Mouse (Mus musculus) CH12.LX (cell line): ENCODE measurements around the gene Rtn4rl2. TPM values are rescaled to one million over a fixed set of nuclear protein-coding genes. Genes with fewer than 3 reads are reported as not detected.

ENCODE experiments used
- DNase-seq: peaks from one replicate; pipeline ENCODE4 v3.0.0-alpha.2; 2013; ENCODE audit errors: extremely low read depth
- H3K27ac ChIP-seq: 2 replicates; pipeline ENCODE4 v1.5.1; 2012; ENCODE audit warnings: low read depth, mild to moderate bottlenecking, control low read depth, moderate library complexity; ENCODE audit not compliant: insufficient read depth
- H3K27me3 ChIP-seq: replicated peaks from 2 replicates; pipeline ENCODE3; 2012; ENCODE audit warnings: inconsistent platforms
- H3K36me3 ChIP-seq, 2 experiments: replicated peaks in 1 of 2; 2 replicates each; pipeline versions ENCODE3 to v1.6.1; 2012; ENCODE audit warnings: inconsistent platforms in 1 of 2, low read length in 1 of 2, mild to moderate bottlenecking in 1 of 2, mixed read lengths in 1 of 2, moderate library complexity in 1 of 2; ENCODE audit not compliant: control insufficient read depth in 1 of 2, insufficient read depth in 1 of 2
- H3K4me1 ChIP-seq, 2 experiments: 2 replicates each; pipeline ENCODE4 v1.6.1; 2012; ENCODE audit warnings: inconsistent platforms in 1 of 2, moderate library complexity in 1 of 2; ENCODE audit not compliant: insufficient read depth in 2 of 2, control insufficient read depth in 1 of 2
- H3K4me2 ChIP-seq: 2 replicates; pipeline ENCODE4 v1.6.1; 2012; ENCODE audit warnings: low read depth, mild to moderate bottlenecking, control low read depth; ENCODE audit not compliant: poor library complexity, insufficient read depth, severe bottlenecking
- H3K4me3 ChIP-seq, 3 experiments: fragments of 150-350 bp in 1 of 3; sonication (generic) in 1 of 3; replicated peaks in 1 of 3; 2 replicates each; pipeline versions ENCODE3 to v1.5.1; 2011 to 2012; ENCODE audit warnings: low read depth in 2 of 3, low read length in 2 of 3, mild to moderate bottlenecking in 2 of 3, moderate library complexity in 2 of 3, control low read depth in 1 of 3, improper control_type of control experiment in 1 of 3, inconsistent platforms in 1 of 3, mixed read lengths in 1 of 3; ENCODE audit not compliant: poor library complexity in 1 of 3
- H3K79me2 ChIP-seq: replicated peaks from 2 replicates; pipeline ENCODE4 v1.6.1; 2012; ENCODE audit warnings: mild to moderate bottlenecking, moderate library complexity; ENCODE audit not compliant: control insufficient read depth, poor library complexity, insufficient read depth, severe bottlenecking; ENCODE audit errors: extremely low read depth
- H3K9ac ChIP-seq: 2 replicates; pipeline ENCODE4 v1.6.1; 2012; ENCODE audit warnings: low read depth, mild to moderate bottlenecking, control low read depth, moderate library complexity; ENCODE audit not compliant: insufficient read depth
- H3K9me3 ChIP-seq: replicated peaks from 2 replicates; pipeline ENCODE3; 2012; ENCODE audit warnings: low read length, inconsistent platforms, mixed read lengths
- BHLHE40 ChIP-seq: IDR thresholded peaks from 2 replicates; pipeline ENCODE4 v1.6.1; 2011; ENCODE audit warnings: mild to moderate bottlenecking, low read depth, low read length, improper control_type of control experiment
- CTCF ChIP-seq, 2 experiments: IDR thresholded peaks in 1 of 2; conservative IDR thresholded peaks in 1 of 2; 2 replicates each; pipeline ENCODE4 v1.5.1; 2011 to 2012; ENCODE audit warnings: low read depth in 2 of 2, low read length in 2 of 2, improper control_type of control experiment in 1 of 2, inconsistent platforms in 1 of 2, mild to moderate bottlenecking in 1 of 2, moderate library complexity in 1 of 2
- ELF1 ChIP-seq: IDR thresholded peaks from 2 replicates; pipeline ENCODE4 v1.6.1; 2014; ENCODE audit warnings: low read depth, mild to moderate bottlenecking, inconsistent platforms, low read length, improper control_type of control experiment
- EP300 ChIP-seq: IDR thresholded peaks from 2 replicates; pipeline ENCODE4 v1.6.1; 2011; ENCODE audit warnings: low read length, improper control_type of control experiment
- ETS1 ChIP-seq: conservative IDR thresholded peaks from 2 replicates; pipeline ENCODE4 v1.6.1; 2012; ENCODE audit warnings: low read depth, mild to moderate bottlenecking, inconsistent platforms, low read length, improper control_type of control experiment, moderate library complexity
- IRF4 ChIP-seq: IDR thresholded peaks from 2 replicates; pipeline ENCODE4 v1.6.1; 2014; ENCODE audit warnings: low read depth, mild to moderate bottlenecking, inconsistent platforms, low read length, improper control_type of control experiment
- JUND ChIP-seq: conservative IDR thresholded peaks from 2 replicates; pipeline ENCODE4 v1.6.1; 2011; ENCODE audit warnings: low read depth, low read length, improper control_type of control experiment
- MXI1 ChIP-seq: IDR thresholded peaks from 2 replicates; pipeline ENCODE4 v1.6.1; 2011; ENCODE audit warnings: mild to moderate bottlenecking, low read depth, low read length, improper control_type of control experiment
- MYC ChIP-seq: IDR thresholded peaks from 2 replicates; pipeline ENCODE4 v1.6.1; 2011; ENCODE audit warnings: low read depth, mild to moderate bottlenecking, improper control_type of control experiment, low read length
- NRF1 ChIP-seq: IDR thresholded peaks from 2 replicates; pipeline ENCODE4 v1.6.1; 2014; ENCODE audit warnings: low read depth, mild to moderate bottlenecking, inconsistent platforms, low read length, improper control_type of control experiment, moderate library complexity
- POLR2AphosphoS2 ChIP-seq: IDR thresholded peaks from 2 replicates; pipeline ENCODE4 v1.6.1; 2011; ENCODE audit warnings: low read depth, low read length, improper control_type of control experiment
- RAD21 ChIP-seq: IDR thresholded peaks from 2 replicates; pipeline ENCODE4 v1.6.1; 2011; ENCODE audit warnings: low read depth, mild to moderate bottlenecking, low read length, improper control_type of control experiment, moderate library complexity
- SIN3A ChIP-seq: IDR thresholded peaks from 2 replicates; pipeline ENCODE4 v1.6.1; 2012; ENCODE audit warnings: low read length, improper control_type of control experiment, inconsistent platforms
- TBP ChIP-seq: conservative IDR thresholded peaks from 2 replicates; pipeline ENCODE4 v1.6.1; 2011; ENCODE audit warnings: low read depth, low read length, improper control_type of control experiment
- TCF12 ChIP-seq: IDR thresholded peaks from 2 replicates; pipeline ENCODE4 v1.6.1; 2014; ENCODE audit warnings: low read depth, mild to moderate bottlenecking, inconsistent platforms, low read length, improper control_type of control experiment
- USF2 ChIP-seq: conservative IDR thresholded peaks from 2 replicates; pipeline ENCODE4 v1.6.1; 2011; ENCODE audit warnings: low read depth, low read length, improper control_type of control experiment
- ZNF384 ChIP-seq: IDR thresholded peaks from 2 replicates; pipeline ENCODE4 v1.6.1; 2012; ENCODE audit warnings: low read depth, low read length, improper control_type of control experiment, inconsistent platforms
- dilution Hi-C: fragments of 300-500 bp; cut with MboI; formaldehyde crosslinking; loops from 2 replicates; pipeline ENCODE4 v1.14.3; 2020; ENCODE audit warnings: low sequenced_read_pairs; ENCODE audit not compliant: extremely low pct_unique_long_range_greater_than_20kb, extremely low pct_ligation_motif_present
- in situ Hi-C: fragments of 300-500 bp; cut with MboI; formaldehyde crosslinking; loops from 3 replicates; pipeline ENCODE4 v1.14.3; 2019; ENCODE audit warnings: low sequenced_read_pairs, low pct_ligation_motif_present, low pct_unique_long_range_greater_than_20kb, mixed read lengths
- polyA plus RNA-seq: library from polyadenylated mRNA; unstranded; fragments of >175 nt; gene quantifications from 2 replicates; pipeline ENCODE4 v1.2.1, GENCODE M21; 2012; ENCODE audit warnings: low read depth; ENCODE audit not compliant: insufficient read length
- total RNA-seq, 2 experiments: library from RNA; depleted of rRNA; stranded (reverse); fragments of 300-350 nt in 1 of 2; fragments of >200 nt in 1 of 2; gene quantifications; 2 replicates each; pipeline ENCODE4 v1.2.3; 2012 to 2014

The Rtn4rl2 gene
- total and polyA plus RNA-seq, 3 experiments: not detected

DNA sequence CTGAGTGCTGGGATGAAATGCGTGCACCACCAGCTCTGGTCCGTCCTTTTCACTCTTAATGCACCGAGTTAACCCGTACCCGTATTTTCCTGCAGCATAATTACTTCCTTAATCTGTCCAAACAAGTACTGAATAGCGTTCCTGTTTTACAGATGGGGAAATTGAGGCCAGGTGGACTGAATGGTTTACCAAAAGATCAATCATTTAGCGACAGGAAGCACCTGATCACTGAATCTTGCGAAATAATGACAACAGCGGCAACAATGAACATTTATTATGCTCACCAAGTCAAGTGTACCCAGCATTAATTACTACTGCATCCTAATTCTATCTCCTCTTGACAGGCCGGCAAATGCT, 47.9 kb downstream of the Rtn4rl2 start, which contains the start of gene Slc43a1:
TSS of gene Slc43a1 (plus strand) at position 258 of the 357 bp plus-strand sequence.
- peak within 1 kb of the TSS in 2 of 3 experiments; percentile 20 to 56 for H3K4me3 ChIP-seq
- H3K9me3 ChIP-seq: peaks cover 7% of the 10 kb centered on the region
- TF ChIP-seq TBP: no peak
- 0 out of 2 replicates have a peak, but pooled peaks have one; percentile 12 for TF ChIP-seq EP300
- no peak within 1 kb of the TSS for H3K27ac ChIP-seq
- H3K36me3 ChIP-seq: peaks cover 0 to 2% of the 10 kb centered on the region in 2 experiments
- H3K79me2 ChIP-seq: no peaks in the 10 kb centered on the region
- DNase-seq: no peak
- H3K4me2 ChIP-seq: peak within 1 kb of the TSS; percentile 70
- in situ Hi-C loops (no loop called here), dilution Hi-C loops (no loop called here)
- H3K27me3 ChIP-seq: no peaks in the 10 kb centered on the region
- peaks cover 16 to 27% of the 10 kb centered on the region in 2 experiments for H3K4me1 ChIP-seq
- H3K9ac ChIP-seq: no peak within 1 kb of the TSS; the same call in 1 of the 2 replicates

DNA sequence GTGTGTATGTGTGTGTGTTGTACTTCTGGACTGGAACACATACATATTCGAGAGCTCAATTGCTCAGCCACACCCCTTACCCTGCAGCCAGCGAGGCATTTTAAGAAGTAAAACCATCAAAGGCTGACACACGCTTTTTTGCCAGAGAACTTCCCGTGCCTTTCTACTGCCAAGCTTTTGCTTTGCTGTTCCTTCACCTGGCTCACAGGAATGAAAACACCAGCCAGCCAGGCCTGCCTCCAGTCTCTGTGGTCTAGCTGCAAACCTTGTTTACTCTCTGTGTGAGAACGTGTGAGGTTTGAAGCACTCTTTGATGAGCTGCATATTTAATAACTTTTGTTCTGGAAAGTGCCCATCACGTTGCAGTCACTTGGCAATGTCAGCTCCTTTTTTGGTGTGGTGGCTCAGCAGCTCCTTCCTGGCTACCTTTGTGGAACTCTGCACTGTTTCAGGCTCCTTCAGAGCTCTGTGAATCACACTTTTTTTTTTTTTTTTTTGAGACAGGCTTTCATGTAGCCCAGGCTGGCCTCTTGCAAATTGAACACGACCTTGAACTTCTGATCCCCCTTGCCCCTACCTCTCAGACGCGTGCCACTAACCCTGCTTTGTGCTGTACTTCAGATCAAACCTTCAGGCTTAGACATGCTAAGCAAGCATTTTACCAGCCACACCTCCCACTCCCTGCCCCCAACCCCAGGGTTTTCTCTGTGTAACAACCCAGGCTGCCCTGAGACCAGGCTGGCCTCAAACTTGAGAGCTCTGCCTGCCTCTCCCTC, 48.5 kb downstream of the Rtn4rl2 start:
- no peak overlapping the region for H3K9ac ChIP-seq

DNA sequence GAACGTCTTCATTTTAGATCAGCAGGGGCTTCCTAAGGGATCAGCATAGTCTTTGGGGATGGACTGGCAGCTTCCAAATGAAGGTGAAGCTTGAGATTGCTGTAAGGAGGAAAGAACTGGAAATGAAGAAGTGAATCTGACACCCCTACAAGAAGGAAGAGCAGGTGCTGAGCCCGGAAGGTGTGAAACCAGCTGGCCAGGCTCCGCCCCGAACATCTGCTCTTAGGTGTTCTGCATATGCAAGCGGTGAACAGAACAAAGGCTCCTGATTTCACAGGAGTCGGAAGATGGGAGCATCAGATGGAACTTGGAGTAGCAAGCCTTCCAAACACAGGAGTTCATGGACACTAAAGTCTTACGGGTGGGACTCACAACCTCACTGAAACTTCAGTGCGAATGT, 49.4 kb downstream of the Rtn4rl2 start:
- in situ Hi-C loops (no loop called here), dilution Hi-C loops (no loop called here)
- no peak overlapping the region for H3K9ac ChIP-seq
- peak overlapping the region; percentile 70 for H3K4me2 ChIP-seq
- H3K4me3 ChIP-seq: no peak overlapping the region
- H3K9me3 ChIP-seq: peaks cover 7% of the 10 kb centered on the region
- H3K27ac ChIP-seq: no peak overlapping the region
- no peaks in the 10 kb centered on the region for H3K79me2 ChIP-seq
- TF ChIP-seq JUND (no peak), SIN3A (peak; percentile 43; the same call in 1 of the 2 replicates), MYC (0 out of 2 replicates have a peak, but pooled peaks have one; percentile 6), EP300 (peak; percentile 47; the same call in 1 of the 2 replicates), ELF1 (peak; percentile 40; the same call in 1 of the 2 replicates), TCF12 (peak; percentile 93), NRF1 (no peak), ETS1 (peak; percentile 43)
- peaks cover 0 to 6% of the 10 kb centered on the region in 2 experiments for H3K36me3 ChIP-seq
- peaks cover 16 to 36% of the 10 kb centered on the region in 2 experiments for H3K4me1 ChIP-seq
- no peaks in the 10 kb centered on the region for H3K27me3 ChIP-seq
- DNase-seq: peak; percentile 58

More for the DNA sequence above, 48.5 kb downstream of the Rtn4rl2 start:
- Histone ChIP-seq H3K4me3 (peak overlapping the region in 1 of 3 experiments; percentile 33), H3K9me3 (peaks cover 7% of the 10 kb centered on the region), H3K27ac (no peak overlapping the region), H3K36me3 (peaks cover 0 to 3% of the 10 kb centered on the region in 2 experiments), H3K4me2 (peak overlapping the region; percentile 70; the same call in 1 of the 2 replicates)
- TF ChIP-seq USF2: no peak
- peak; percentile 40; the same call in 1 of the 2 replicates for TF ChIP-seq BHLHE40
- no peak for TF ChIP-seq POLR2AphosphoS2
- no peak for TF ChIP-seq JUND
- TF ChIP-seq ZNF384: peak; percentile 25; the same call in 1 of the 2 replicates
- TF ChIP-seq IRF4: no peak
- TF ChIP-seq CTCF (conservative IDR thresholded peaks at IDR 0.05 in 1 of 2, IDR thresholded peaks at IDR 0.05 in 1 of 2; ENCODE audit: low read depth in 2 of 2, low read length in 2 of 2): no peak
- TF ChIP-seq MXI1: 0 out of 2 replicates have a peak, but pooled peaks have one; percentile 2
- no peak for TF ChIP-seq RAD21
- TF ChIP-seq, all 38 proteins: peak for 3
- Histone ChIP-seq H3K79me2 (no peaks in the 10 kb centered on the region), H3K4me1 (peaks cover 16 to 27% of the 10 kb centered on the region in 2 experiments), H3K27me3 (no peaks in the 10 kb centered on the region)
- no peak for DNase-seq
- in situ Hi-C loops (no loop called here), dilution Hi-C loops (no loop called here)
